Mouse (Mus musculus) CD4-positive helper T cell, adult 2 months (primary cell): ENCODE data around the gene Chrnb2.
A peak's percentile ranks its signal among the peaks of the same experiment; 100 is the strongest.

Source experiments
- DNase-seq: peaks from one replicate; pipeline ENCODE4 v3.0.0-alpha.2; 2012; ENCODE audit warnings: low read depth, missing footprints, low spot score

The Chrnb2 gene

DNA sequence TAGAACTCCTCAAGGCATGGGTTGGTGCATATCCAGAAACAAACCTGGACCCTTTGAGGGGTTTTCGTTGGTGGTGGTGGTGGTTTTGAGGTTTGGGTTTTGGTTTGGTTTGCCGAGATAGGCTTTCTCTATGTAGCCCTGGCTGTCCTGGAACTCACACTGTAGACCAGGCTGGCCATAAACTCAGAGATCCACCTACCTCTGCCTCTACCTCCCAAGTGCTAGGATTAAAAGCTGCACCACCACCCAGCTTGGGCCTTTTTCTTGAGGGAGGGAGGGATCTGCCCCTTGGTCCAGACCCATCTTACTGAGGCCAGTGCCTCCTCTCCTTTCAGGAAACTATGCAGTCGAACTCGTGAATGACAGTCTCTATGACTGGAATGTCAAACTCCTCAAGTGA lies 15.7 kb upstream of the Chrnb2 start:
- DNase-seq = no peak

- no peak for DNase-seq
Measured at GRCm38 (mm10) chr3:89776001-89776400, 11.6 kb upstream of the Chrnb2 start.

DNA sequence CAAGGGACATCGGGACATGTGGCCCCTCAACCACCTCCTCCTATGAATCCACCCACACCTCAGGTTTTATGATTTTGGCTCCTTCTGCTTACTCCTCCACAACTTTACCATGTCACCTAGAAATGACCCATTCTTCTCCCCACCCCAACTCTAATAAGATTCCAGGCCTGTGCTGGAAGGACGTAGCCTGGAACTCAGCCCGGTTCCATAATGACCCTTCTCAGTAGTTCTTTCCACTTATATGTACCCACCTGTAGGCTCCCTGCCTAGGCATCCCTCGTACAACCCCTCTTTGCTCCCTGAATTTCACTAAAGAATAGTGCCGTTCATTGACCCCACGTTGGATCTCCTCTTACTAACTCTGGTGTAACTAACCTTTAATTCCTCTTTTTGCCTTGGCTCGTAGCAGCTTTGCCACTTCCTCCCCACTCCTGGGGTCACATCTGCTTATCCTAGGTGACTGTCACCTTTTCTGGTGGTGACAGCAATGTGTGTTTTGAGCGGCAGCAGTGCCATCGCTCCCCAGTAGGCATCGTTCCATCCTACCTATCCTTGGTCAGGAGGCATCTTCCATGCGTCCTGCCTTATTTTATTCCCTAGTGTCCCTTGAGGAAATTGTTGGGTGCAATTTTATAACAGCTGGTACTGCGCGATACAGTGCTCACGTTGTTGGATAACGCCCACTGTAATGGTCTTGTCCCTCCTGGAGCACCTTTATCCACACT lies 10.0 kb upstream of the Chrnb2 start:
- DNase-seq = peak; percentile 30

- no peak for DNase-seq
Measured at GRCm38 (mm10) chr3:89773740-89774211, 9.3 kb upstream of the Chrnb2 start.

DNA sequence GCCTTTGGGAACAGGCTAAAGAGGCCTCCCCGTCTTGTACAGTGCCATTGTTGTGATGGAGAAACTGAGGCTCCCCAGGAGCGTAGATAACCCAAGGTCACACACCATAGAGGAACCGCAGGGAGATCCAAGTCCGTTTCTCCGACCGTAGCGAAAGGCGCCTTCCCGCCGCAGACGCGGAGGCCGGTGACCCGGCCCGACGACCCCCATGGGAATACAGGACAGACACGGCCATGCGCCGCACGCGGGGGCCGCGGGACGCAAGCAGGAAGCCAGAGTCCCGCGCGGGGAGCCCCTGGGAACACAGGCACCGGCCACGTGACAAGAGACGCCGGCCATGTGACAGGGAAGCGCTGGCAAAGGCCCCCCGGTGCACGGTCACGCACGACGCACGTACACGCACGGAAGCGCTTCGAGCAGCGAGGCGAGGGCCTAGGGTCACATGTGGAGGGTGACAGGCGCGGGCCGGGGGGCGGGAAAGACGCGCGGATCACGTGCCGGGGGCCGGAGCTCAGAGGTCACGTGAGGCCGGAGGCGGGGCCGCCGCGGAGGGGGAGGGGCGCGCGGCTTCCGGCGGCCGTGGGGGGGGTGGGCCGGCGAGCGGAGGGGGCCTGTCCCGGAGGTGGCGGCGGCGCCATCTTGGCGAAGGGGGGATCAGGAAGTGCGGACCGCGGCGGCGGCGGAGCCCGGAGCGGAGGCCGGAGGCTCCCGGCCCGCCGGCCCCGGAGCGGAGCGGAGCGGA lies 8.7 kb upstream of the Chrnb2 start, which contains the start of gene Ube2q1:
Ube2q1 (plus strand) TSS at position 649 of the 742 bp plus-strand sequence.
- peak; percentile 98 for DNase-seq

DNA sequence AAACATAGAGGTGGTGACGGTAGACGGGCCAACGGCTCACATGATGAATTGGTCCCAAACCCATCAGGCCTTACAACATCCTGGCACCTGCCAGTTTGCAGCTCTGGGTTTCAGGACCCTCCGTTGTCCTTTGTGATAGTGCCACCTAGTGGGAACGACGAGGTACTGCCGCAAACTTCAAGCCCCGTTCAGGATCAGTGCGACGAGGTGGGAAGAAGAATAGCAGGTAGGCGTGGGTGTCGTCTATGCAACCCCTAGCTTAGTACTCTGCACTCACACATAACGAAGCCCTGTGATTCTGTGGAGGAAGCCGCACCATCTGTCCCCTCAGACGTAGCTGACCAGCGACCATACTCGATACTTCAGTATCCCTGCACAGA lies 8.1 kb upstream of the Chrnb2 start:
- peak; percentile 92 for DNase-seq

- no peak for DNase-seq
Measured at GRCm38 (mm10) chr3:89770425-89771002, 6.1 kb upstream of the Chrnb2 start.

- DNase-seq = no peak
Measured at GRCm38 (mm10) chr3:89769584-89769983, 5.2 kb upstream of the Chrnb2 start.

GRCm38 (mm10) chr3:89759786-89760185 lies 4.6 kb downstream of the Chrnb2 start:
- DNase-seq = no peak

DNA sequence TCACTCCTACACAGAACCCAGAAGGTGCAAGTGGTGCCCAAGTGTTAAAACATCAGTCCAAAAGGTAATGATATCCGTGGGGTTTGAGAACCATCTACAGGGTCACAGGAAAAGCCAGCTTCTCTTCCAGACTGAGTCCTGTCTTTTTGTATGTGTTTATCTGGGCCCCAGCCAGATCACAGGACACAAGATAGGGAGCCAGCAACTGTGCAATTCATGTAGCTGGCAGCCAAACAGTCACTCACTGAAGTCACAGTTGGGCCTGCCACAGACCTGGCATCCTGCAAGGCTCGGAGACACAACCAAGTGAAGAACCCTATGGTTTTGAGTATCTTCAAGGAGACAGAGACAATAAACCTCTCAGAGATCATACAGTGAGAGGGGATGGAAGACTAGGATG lies 6.6 kb downstream of the Chrnb2 start:
- DNase-seq = no peak

GRCm38 (mm10) chr3:89755283-89755682 lies 9.1 kb downstream of the Chrnb2 start:
- DNase-seq = no peak

DNA sequence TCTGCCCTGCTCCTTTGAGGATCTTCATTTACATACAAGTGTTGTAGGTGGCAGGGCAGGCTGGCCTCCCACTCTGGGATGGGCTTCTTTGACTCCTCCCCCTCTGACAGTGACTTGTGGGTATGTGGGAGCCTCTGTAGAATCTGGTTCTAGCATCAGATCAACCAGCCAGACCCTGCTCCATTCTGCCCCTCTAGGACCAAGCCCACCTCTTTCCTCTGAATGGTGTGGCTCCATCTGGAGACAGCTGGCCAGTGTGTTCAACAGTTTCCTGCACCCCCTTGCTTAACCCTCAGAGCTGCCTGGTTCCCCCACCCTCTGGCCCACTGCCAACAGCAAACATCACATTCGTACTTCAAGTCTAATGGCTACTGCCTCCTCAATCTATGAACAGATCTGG lies 12.1 kb downstream of the Chrnb2 start:
- DNase-seq = no peak

DNA sequence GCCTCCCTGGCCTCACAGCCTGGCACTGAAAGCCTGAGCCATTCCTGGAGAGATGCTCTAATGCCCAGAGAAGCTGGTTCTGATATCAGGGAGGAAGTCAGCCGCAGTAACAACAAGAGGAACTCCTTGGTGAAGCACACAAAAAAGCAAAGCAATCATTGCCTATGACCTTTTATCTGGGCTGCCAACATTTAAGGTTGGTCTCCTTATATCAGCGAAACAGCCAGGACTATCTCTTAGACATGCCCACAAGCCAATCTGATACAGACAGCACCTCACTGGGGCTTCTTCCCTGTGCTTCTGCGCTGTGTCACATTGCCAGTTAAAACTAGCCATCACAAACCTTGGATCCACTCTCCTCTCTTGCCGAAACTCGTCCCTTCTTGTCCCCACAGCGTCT lies 25.9 kb downstream of the Chrnb2 start:
- DNase-seq = no peak

- DNase-seq = no peak
Measured at GRCm38 (mm10) chr3:89732091-89732490, 32.3 kb downstream of the Chrnb2 start.

DNA sequence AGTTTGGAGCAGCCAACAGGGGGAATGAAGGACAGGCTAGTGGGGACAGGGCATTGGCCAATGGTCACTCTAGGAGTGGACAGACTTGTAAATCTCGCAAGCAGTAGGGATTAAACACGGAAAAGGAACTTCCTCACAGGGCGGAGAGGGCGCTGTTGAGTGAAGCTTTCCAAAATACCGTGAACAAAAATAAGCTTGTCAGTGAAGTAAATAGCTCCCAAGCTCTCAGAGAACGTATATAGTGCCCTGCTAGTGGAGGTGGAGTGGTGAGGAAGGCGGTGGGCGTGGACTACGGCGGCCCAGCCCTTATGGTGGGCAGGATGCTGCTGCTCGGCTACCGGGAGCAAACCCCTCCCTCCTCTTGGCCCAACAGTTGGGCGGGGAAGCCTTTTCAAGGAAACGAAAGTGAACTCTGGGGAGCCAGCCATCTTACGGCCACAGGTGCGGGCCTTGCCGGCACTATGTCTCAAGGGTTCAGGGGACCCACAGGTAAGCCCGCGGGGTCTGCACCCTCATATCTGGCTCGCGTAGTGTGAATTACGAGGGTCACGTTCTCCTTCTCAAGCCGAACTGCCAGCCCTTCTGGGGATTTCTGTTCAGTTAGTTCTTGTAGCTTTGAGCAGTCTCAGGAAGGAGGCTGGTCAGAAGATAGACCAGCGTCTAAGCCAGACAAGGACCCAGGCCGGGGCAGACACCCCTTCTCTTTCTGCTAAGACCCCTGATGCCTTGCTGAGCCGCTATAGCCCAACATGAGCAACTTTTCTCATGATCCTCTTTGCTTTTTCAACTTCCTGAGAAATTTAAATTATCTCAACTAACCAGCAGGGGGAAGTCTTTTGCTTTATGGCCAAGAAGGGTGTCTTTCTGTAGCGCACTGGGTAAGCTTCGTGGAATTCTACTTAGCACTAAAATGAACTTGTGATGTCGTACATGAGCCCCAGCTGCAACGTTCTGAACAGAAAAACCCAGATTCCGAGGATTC lies 33.8 kb downstream of the Chrnb2 start:
- peak; percentile 96 for DNase-seq

DNA sequence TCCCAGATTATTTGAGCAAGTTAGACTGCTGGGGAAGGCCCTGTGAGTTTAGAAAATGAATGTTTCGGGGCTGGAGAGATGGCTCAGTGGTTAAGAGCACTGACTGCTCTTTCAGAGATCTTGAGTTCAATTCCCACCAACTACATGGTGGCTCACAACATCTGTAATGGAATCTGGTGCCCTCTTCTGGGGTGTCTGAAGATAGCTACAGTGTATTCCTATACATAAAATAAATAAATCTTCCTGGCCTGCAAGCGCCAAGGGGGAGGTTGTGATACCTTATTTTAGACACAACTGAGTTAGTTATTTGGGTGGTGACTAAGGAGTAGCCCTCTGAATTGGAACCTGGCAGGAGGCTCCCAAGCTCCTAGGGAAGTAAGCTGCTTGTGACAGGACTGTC lies 35.6 kb downstream of the Chrnb2 start:
- DNase-seq = no peak

GRCm38 (mm10) chr3:89727028-89727427 lies 37.4 kb downstream of the Chrnb2 start:
- peak; percentile 76 for DNase-seq

DNA sequence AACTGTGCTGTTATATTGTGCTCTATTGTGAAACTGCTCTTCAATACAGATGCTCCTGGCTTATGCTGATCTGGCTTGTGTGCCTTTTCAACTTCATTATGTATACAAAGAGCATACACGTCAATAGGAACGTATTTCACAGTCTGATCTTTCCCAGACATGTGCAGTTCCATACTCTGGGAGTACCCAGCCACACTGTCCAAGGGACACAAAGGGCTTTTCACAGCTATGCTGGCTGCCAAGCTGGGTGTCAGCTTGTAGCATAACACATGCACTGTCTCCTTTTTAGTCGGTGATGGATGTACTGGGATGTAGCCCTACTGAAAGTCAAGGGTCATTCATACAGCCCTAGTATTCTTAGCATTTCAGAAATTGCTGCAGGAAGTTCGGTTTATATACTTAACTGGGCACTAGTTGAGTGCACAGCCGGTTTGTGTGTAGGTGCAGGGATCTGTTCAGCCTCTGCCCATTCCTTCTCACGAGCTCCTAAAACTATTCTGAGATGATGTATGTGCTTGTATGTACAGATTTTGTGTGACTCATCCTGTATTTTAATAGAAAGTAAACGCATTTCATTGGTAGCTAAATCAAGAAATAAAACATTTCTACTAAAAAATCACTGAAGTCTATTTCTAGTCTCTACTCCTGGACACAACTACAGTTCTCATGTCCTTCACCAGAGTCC lies 40.9 kb downstream of the Chrnb2 start:
- no peak for DNase-seq

DNA sequence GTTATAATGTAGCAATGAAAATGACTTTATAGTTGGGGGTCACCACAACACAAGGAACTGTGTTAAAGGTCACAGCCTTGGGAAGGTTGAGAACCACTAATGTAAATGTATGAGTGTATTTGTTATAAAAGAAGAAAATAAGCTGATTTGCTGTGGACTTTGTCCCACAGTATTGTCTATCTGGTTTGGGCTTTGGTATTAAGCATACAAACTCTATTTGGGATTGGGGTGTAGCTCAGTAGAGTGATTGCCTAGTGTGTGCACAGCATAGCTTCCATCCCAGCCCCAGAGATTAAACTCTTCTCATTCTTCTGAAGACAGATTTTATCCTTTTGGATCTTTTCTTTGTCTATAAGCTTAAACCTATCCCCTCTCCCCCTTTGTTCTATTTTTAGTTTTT lies 42.4 kb downstream of the Chrnb2 start:
- DNase-seq = no peak

DNA sequence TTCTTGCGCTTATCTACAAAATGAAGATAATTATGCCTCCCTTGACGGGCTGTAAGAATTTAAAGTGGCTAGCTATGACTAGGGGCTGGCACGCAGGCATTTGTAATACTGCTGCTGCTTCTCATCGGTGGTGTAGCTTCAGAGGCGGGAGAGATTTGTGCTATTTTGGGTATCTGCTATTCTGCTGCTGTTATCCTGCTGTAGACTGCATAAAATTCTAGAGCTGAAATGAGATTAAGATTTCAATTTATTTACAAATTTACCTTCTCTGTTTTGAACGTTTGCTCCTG lies 48.5 kb downstream of the Chrnb2 start:
- DNase-seq = no peak
